Mouse (Mus musculus): ENCODE results near the gene Fgb.

The Fgb gene

GRCm38 (mm10) chr3:83049680-83050079, at the start of gene Fgb:
TSS of gene Fgb (minus strand) at chr3:83049863.
- no peak for DNase-seq (ENCODE audit: extremely low read depth, insufficient read length, low spot score)

DNA sequence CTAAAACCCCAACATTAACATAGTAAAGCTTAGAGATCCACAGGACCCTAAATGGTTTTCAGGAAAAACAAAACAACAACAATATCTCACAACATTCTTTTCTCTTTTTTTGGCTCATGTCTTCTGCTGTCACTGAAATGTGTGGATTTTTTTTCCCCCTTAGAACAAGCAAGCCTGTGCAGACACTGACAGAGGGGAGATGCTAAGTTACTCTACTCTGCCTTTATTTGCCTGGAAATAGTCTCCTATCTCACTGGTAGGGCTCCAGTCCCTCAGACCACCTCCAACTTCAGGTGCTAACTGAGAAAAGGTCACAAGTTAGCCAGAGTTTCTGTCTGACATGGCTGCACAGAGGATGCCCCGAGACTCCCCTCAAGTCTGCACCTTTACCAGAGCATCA, 49.5 kb upstream of the Fgb start:
- no peak for DNase-seq (ENCODE audit: extremely low read depth, insufficient read length, low spot score)

DNA sequence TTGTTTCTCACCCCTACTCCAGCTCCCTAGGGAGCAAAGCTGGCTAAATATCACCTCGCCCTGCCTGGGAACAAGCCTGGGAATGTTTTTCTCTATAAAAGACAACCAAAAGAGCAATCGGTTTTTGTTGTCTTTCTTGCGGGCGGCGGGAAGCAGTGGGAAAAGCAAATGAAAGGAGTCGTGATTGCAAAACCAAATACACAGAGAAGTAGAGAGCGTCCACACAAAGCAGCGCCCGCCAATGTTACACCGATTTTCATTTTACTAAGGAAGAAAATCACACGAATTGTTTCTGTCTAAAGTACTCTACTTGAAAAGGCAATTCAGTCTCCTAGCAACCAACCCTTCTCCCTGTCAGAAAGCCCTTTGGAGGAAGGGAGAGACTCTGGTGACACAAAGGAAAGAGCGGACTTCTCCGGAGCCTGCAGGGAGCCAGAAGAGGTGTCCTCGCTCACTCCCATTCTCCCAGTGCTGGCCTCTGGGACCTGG, 48.9 kb upstream of the Fgb start:
- no peak for DNase-seq (ENCODE audit: extremely low read depth, insufficient read length, low spot score)

- DNase-seq (ENCODE audit: extremely low read depth, insufficient read length, low spot score), result no peak
Measured at GRCm38 (mm10) chr3:83097586-83097985, 47.9 kb upstream of the Fgb start.

GRCm38 (mm10) chr3:83080567-83081055, 30.9 kb upstream of the Fgb start:
- no peak for DNase-seq (ENCODE audit: extremely low read depth, insufficient read length, low spot score)

DNA sequence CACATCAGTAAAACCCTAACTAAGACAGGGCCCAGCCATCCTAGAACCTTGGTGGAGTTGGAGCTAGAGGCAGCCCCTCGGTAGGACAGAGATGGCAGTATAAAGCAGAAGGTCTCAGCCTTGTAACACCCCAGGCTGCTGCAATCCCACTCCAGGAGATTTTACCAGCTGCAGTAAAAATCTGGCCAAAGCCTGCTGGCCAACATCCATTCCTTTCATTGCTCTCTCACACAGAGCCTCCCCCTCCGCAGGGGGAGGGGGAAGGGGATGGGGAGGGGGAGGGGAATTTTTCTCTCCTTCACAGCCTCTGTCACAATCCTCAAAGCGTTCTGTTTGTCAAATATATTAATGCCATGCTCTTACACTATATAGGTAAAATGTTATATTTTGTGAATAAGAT, 26.9 kb upstream of the Fgb start:
- DNase-seq (ENCODE audit: extremely low read depth, insufficient read length, low spot score), result no peak

DNA sequence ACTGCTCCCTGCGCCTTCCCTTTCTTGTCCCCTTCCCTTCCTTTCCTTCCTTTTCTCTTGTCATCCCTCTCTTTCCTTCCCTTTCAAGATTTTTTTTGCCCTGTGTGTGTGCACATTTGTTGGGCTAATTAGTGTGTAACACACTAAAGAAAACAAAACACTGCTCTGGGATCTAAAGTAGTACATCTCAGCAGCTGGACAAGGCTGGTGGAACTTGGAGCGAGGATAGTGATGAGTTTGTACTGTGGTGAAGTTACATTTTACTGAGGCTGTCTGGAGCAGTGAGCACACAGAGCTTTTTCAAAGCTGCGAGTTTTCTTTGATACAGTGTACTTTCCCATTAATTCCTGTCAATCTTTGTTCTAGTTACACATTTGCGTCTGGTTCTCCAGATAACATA, 20.6 kb upstream of the Fgb start:
- no peak for DNase-seq (ENCODE audit: extremely low read depth, insufficient read length, low spot score)

- no peak for DNase-seq (ENCODE audit: extremely low read depth, insufficient read length, low spot score)
Measured at GRCm38 (mm10) chr3:83068869-83069268, 19.2 kb upstream of the Fgb start.

- DNase-seq (ENCODE audit: extremely low read depth, insufficient read length, low spot score), result no peak
Measured at GRCm38 (mm10) chr3:83067920-83068319, 18.3 kb upstream of the Fgb start.

DNA sequence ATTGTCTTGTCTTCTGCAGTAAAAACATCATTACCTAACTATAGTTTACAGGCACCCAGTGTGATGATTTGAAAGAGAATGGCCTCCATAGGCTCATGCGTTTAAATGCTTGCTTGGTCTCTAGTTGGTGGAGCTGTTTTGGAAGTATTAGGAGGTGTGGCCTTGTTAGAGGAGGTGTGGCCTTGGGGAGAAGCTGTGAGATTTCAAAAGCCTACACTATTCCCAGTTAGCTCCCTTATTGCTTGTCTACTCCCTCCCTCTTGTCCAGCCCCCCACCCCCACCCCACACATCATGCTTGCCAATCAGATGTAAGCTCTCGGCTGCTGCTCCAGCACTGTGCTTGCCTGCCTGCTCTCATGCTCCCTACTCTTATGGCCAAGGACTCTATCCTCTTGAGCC, 7.4 kb upstream of the Fgb start:
- DNase-seq (ENCODE audit: extremely low read depth, insufficient read length, low spot score), result no peak

- DNase-seq (ENCODE audit: extremely low read depth, insufficient read length, low spot score), result peak; percentile 99
Measured at GRCm38 (mm10) chr3:83055281-83056038, 5.8 kb upstream of the Fgb start, which contains the start of gene Plrg1. TSS of gene Plrg1 (plus strand) at chr3:83055522.

GRCm38 (mm10) chr3:83054759-83055158, 5.1 kb upstream of the Fgb start:
- no peak for DNase-seq (ENCODE audit: extremely low read depth, insufficient read length, low spot score)

GRCm38 (mm10) chr3:83053758-83054157, 4.1 kb upstream of the Fgb start:
- DNase-seq (ENCODE audit: extremely low read depth, insufficient read length, low spot score), result peak; percentile 33

DNA sequence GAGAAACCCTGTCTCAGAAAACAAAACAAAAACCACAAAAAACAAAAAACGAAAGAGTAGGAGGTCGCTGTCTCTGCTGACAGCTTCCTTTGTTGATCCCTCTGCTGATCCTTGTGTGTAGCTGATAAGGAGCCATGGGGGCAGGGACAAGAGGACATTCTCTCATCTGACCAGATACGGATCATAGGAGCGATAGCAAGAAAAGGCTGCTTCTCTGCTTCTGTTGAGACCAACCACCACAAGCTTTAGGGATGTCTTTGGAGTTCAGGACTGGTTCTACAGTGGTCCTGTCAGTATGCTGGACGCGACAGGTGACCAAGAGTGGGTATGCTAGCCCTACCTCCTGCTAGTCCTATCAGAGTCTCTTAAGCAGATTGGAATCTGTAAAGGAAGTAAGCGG, 3.5 kb upstream of the Fgb start:
- no peak for DNase-seq (ENCODE audit: extremely low read depth, insufficient read length, low spot score)

- no peak for DNase-seq (ENCODE audit: extremely low read depth, insufficient read length, low spot score)
Measured at GRCm38 (mm10) chr3:83052102-83052501, 2.4 kb upstream of the Fgb start.

DNA sequence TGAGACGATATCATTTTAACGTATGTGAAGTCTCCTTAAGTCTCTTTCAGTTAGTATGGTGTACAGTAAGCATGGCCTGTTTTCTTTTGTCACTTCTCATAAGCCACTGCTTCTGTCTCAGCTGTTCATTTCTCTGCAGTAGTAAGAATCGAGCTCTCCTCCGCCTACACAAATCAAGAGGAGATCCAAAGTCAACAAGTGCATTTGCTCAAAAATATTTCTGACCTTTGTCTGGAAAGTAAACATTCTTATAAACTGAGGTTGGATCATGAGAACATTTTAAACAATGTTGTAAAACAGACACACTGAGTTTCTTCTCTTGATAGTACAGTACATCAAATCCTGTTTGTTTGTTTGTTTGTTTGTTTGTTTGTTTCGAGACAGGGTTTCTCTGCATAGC, 998 bp upstream of the Fgb start:
- no peak for DNase-seq (ENCODE audit: extremely low read depth, insufficient read length, low spot score)

GRCm38 (mm10) chr3:83046649-83047048, 3.0 kb downstream of the Fgb start:
- DNase-seq (ENCODE audit: extremely low read depth, insufficient read length, low spot score), result no peak

GRCm38 (mm10) chr3:83042451-83042850, 7.2 kb downstream of the Fgb start:
- no peak for DNase-seq (ENCODE audit: extremely low read depth, insufficient read length, low spot score)

GRCm38 (mm10) chr3:83039666-83040065, 10.0 kb downstream of the Fgb start:
- no peak for DNase-seq (ENCODE audit: extremely low read depth, insufficient read length, low spot score)

- DNase-seq (ENCODE audit: extremely low read depth, insufficient read length, low spot score), result no peak
Measured at GRCm38 (mm10) chr3:83038865-83039264, 10.8 kb downstream of the Fgb start.

DNA sequence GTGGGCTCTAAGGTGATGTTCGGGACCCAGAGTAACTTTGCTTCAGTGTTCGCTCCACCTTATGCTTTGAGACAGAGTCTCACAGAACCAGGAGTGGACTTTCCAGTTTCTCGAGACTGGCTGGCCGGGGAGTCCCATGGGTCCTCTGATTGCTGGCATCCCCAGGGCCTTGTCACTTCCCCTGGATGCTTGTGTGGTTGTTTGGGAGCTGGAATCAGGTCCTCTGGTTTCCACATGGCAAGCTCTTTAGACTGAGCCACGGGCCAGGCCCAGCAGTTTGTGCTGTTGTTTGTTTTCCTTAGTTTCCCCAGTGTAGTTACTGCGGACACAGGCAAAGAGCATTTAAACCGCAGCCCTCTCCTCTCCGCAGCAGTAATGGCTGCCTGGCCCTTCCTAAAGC, 15.9 kb downstream of the Fgb start:
- no peak for DNase-seq (ENCODE audit: extremely low read depth, insufficient read length, low spot score)

DNA sequence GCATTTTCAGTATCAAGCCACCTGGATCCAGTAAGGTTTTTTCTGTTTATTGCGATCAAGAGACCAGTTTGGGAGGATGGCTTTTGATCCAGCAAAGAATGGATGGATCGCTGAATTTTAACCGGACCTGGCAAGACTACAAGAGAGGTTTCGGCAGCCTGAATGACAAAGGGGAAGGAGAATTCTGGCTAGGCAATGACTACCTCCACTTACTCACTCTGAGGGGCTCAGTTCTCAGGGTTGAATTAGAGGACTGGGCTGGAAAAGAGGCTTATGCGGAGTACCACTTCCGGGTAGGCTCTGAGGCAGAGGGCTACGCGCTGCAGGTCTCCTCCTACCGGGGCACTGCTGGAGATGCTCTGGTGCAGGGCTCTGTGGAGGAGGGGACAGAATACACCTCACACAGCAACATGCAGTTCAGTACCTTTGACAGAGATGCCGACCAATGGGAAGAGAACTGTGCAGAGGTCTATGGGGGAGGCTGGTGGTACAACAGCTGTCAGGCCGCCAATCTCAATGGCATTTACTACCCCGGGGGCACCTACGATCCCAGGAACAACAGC, 16.8 kb downstream of the Fgb start:
- DNase-seq (ENCODE audit: extremely low read depth, insufficient read length, low spot score), result no peak

Data from 3134 (cell line).